Mouse (Mus musculus): ENCODE measurements around the gene Cpne2. TPM values are rescaled to one million over a fixed set of nuclear protein-coding genes. Genes with fewer than 3 reads are reported as not detected.

Cpne2 gene
- polyA plus RNA-seq, 1 experiment from 2014 or later = 8.8 TPM

GRCm38 (mm10) chr8:94519021-94519420, 13.8 kb upstream of the Cpne2 start:
- Histone ChIP-seq H3K36me3 (no peaks in the 10 kb centered on the region), H3K27ac (no peak overlapping the region), H3K4me2 (replicated peaks) (no peak overlapping the region), H3K27me3 (peaks cover 9% of the 10 kb centered on the region; the same call in 1 of the 2 replicates), H3K9me3 (no peaks in the 10 kb centered on the region), H3K4me3 (no peak overlapping the region), H3K4me1 (no peaks in the 10 kb centered on the region), H3K9ac (no peak overlapping the region)
- ATAC-seq (ENCODE audit: low FRiP score, low read depth) = no peak
- WGBS = 91% methylated on average over 5 of the region's 5 CpGs

GRCm38 (mm10) chr8:94521481-94521880, 11.3 kb upstream of the Cpne2 start:
- Histone ChIP-seq H3K4me1 (no peaks in the 10 kb centered on the region), H3K27ac (no peak overlapping the region), H3K9ac (no peak overlapping the region), H3K27me3 (0 out of 2 replicates have a peak, but pooled peaks cover 3% of the 10 kb centered on the region), H3K36me3 (no peaks in the 10 kb centered on the region), H3K9me3 (no peaks in the 10 kb centered on the region), H3K4me3 (no peak overlapping the region), H3K4me2 (replicated peaks) (no peak overlapping the region)
- 54% methylated on average over 4 of the region's 4 CpGs for WGBS
- no peak for ATAC-seq (ENCODE audit: low FRiP score, low read depth)

GRCm38 (mm10) chr8:94522482-94522881, 10.3 kb upstream of the Cpne2 start:
- no peaks in the 10 kb centered on the region for H3K4me1 ChIP-seq

GRCm38 (mm10) chr8:94524554-94524953, 8.2 kb upstream of the Cpne2 start:
- H3K27me3 ChIP-seq = no peaks in the 10 kb centered on the region
- no peak overlapping the region for H3K4me2 ChIP-seq (replicated peaks)
- ATAC-seq (ENCODE audit: low FRiP score, low read depth) = no peak
- H3K4me1 ChIP-seq = no peaks in the 10 kb centered on the region
- H3K27ac ChIP-seq = no peak overlapping the region
- 88% methylated on average over 9 of the region's 9 CpGs for WGBS
- no peaks in the 10 kb centered on the region for H3K9me3 ChIP-seq
- no peak overlapping the region for H3K4me3 ChIP-seq
- H3K36me3 ChIP-seq = no peaks in the 10 kb centered on the region
- no peak overlapping the region for H3K9ac ChIP-seq

More at GRCm38 (mm10) chr8:94522482-94522881, 10.3 kb upstream of the Cpne2 start:
- no peaks in the 10 kb centered on the region for H3K9me3 ChIP-seq
- H3K9ac ChIP-seq = no peak overlapping the region
- no peak for ATAC-seq (ENCODE audit: low FRiP score, low read depth)
- no peak overlapping the region for H3K27ac ChIP-seq
- no peaks in the 10 kb centered on the region for H3K36me3 ChIP-seq
- H3K4me3 ChIP-seq = no peak overlapping the region
- H3K27me3 ChIP-seq = 0 out of 2 replicates have a peak, but pooled peaks cover 3% of the 10 kb centered on the region
- WGBS = 83% methylated on average over 3 of the region's 3 CpGs
- H3K4me2 ChIP-seq (replicated peaks) = no peak overlapping the region

- H3K4me3 ChIP-seq = no peak overlapping the region
- ATAC-seq (ENCODE audit: low FRiP score, low read depth) = no peak
- H3K36me3 ChIP-seq = no peaks in the 10 kb centered on the region
- WGBS = 81% methylated on average over 7 of the region's 7 CpGs
- peaks cover 13% of the 10 kb centered on the region for H3K27me3 ChIP-seq
- no peak overlapping the region for H3K4me2 ChIP-seq (replicated peaks)
- H3K27ac ChIP-seq = no peak overlapping the region
- no peak overlapping the region for H3K9ac ChIP-seq
- H3K4me1 ChIP-seq = 0 out of 2 replicates have a peak, but pooled peaks cover 3% of the 10 kb centered on the region
- H3K9me3 ChIP-seq = no peaks in the 10 kb centered on the region
Observed at GRCm38 (mm10) chr8:94527178-94527577, 5.6 kb upstream of the Cpne2 start.

- ATAC-seq (ENCODE audit: low FRiP score, low read depth) = no peak
- Histone ChIP-seq H3K9ac (no peak overlapping the region), H3K27me3 (peaks cover 23% of the 10 kb centered on the region), H3K27ac (no peak overlapping the region), H3K4me1 (peaks cover 4% of the 10 kb centered on the region; the same call in 1 of the 2 replicates), H3K4me2 (replicated peaks) (no peak overlapping the region), H3K4me3 (no peak overlapping the region), H3K9me3 (no peaks in the 10 kb centered on the region), H3K36me3 (no peaks in the 10 kb centered on the region)
- 51% methylated on average over 4 of the region's 4 CpGs for WGBS
Observed at GRCm38 (mm10) chr8:94528245-94528644, 4.5 kb upstream of the Cpne2 start.

- 70% methylated on average over 4 of the region's 4 CpGs for WGBS
- ATAC-seq (ENCODE audit: low FRiP score, low read depth) = no peak
Observed at GRCm38 (mm10) chr8:94529875-94530274, 2.9 kb upstream of the Cpne2 start.

GRCm38 (mm10) chr8:94530643-94531042, 2.1 kb upstream of the Cpne2 start:
- 89% methylated on average over 4 of the region's 4 CpGs for WGBS
- peaks cover 47% of the 10 kb centered on the region for H3K27me3 ChIP-seq
- no peak overlapping the region for H3K4me2 ChIP-seq (replicated peaks)
- ATAC-seq (ENCODE audit: low FRiP score, low read depth) = no peak
- H3K36me3 ChIP-seq = no peaks in the 10 kb centered on the region
- no peak overlapping the region for H3K4me3 ChIP-seq
- H3K9me3 ChIP-seq = no peaks in the 10 kb centered on the region
- H3K27ac ChIP-seq = no peak overlapping the region
- peaks cover 12% of the 10 kb centered on the region for H3K4me1 ChIP-seq
- H3K9ac ChIP-seq = no peak overlapping the region

More at GRCm38 (mm10) chr8:94529875-94530274, 2.9 kb upstream of the Cpne2 start:
- no peak overlapping the region for H3K9ac ChIP-seq
- peaks cover 12% of the 10 kb centered on the region for H3K4me1 ChIP-seq
- H3K4me2 ChIP-seq (replicated peaks) = no peak overlapping the region
- no peaks in the 10 kb centered on the region for H3K36me3 ChIP-seq
- no peak overlapping the region for H3K27ac ChIP-seq
- H3K27me3 ChIP-seq = peaks cover 39% of the 10 kb centered on the region
- no peak overlapping the region for H3K4me3 ChIP-seq
- no peaks in the 10 kb centered on the region for H3K9me3 ChIP-seq

- no peak for ATAC-seq (ENCODE audit: low FRiP score, low read depth)
- no peaks in the 10 kb centered on the region for H3K9me3 ChIP-seq
- H3K27me3 ChIP-seq = peaks cover 54% of the 10 kb centered on the region
- H3K4me3 ChIP-seq = peak overlapping the region; percentile 64
- H3K36me3 ChIP-seq = no peaks in the 10 kb centered on the region
- 1% methylated on average over 8 of the region's 8 CpGs for WGBS
- H3K4me1 ChIP-seq = peaks cover 12% of the 10 kb centered on the region
- no peak overlapping the region for H3K27ac ChIP-seq
- no peak overlapping the region for H3K9ac ChIP-seq
- peak overlapping the region; percentile 95 for H3K4me2 ChIP-seq (replicated peaks)
Observed at GRCm38 (mm10) chr8:94532000-94532399, 790 bp upstream of the Cpne2 start.

- ATAC-seq (ENCODE audit: low FRiP score, low read depth) = no peak; the same call in 1 of the 2 replicates
- Histone ChIP-seq H3K9me3 (no peaks in the 10 kb centered on the region), H3K4me2 (replicated peaks) (peak overlapping the region; percentile 95), H3K9ac (peak overlapping the region; percentile 79), H3K4me3 (peak overlapping the region; percentile 64), H3K27me3 (peaks cover 54% of the 10 kb centered on the region), H3K36me3 (no peaks in the 10 kb centered on the region), H3K27ac (no peak overlapping the region), H3K4me1 (peaks cover 12% of the 10 kb centered on the region)
- WGBS = under 1% methylated on average over 34 of the region's 34 CpGs
Observed at GRCm38 (mm10) chr8:94532525-94532872, 291 bp upstream of the Cpne2 start.

- H3K4me1 ChIP-seq = peaks cover 12% of the 10 kb centered on the region
Observed at GRCm38 (mm10) chr8:94534612-94535011, 1.8 kb downstream of the Cpne2 start.

GRCm38 (mm10) chr8:94535631-94536030, 2.8 kb downstream of the Cpne2 start:
- no peak for ATAC-seq (ENCODE audit: low FRiP score, low read depth)
- Histone ChIP-seq H3K4me2 (replicated peaks) (no peak overlapping the region), H3K4me3 (no peak overlapping the region), H3K27ac (no peak overlapping the region), H3K4me1 (peaks cover 12% of the 10 kb centered on the region), H3K27me3 (peaks cover 54% of the 10 kb centered on the region), H3K36me3 (no peaks in the 10 kb centered on the region), H3K9ac (no peak overlapping the region), H3K9me3 (no peaks in the 10 kb centered on the region)
- WGBS = 79% methylated on average over 7 of the region's 7 CpGs

More at GRCm38 (mm10) chr8:94534612-94535011, 1.8 kb downstream of the Cpne2 start:
- Histone ChIP-seq H3K27ac (no peak overlapping the region), H3K36me3 (no peaks in the 10 kb centered on the region), H3K4me3 (no peak overlapping the region), H3K27me3 (peaks cover 54% of the 10 kb centered on the region), H3K9ac (no peak overlapping the region), H3K9me3 (no peaks in the 10 kb centered on the region), H3K4me2 (replicated peaks) (no peak overlapping the region)
- WGBS = 27% methylated on average over 4 of the region's 4 CpGs
- ATAC-seq (ENCODE audit: low FRiP score, low read depth) = no peak

- WGBS = 85% methylated on average over 2 of the region's 2 CpGs
- no peak overlapping the region for H3K27ac ChIP-seq
- no peak for ATAC-seq (ENCODE audit: low FRiP score, low read depth)
Observed at GRCm38 (mm10) chr8:94537456-94537855, 4.7 kb downstream of the Cpne2 start.

More at GRCm38 (mm10) chr8:94537456-94537855, 4.7 kb downstream of the Cpne2 start:
- H3K4me3 ChIP-seq = no peak overlapping the region
- H3K9ac ChIP-seq = no peak overlapping the region
- no peak overlapping the region for H3K4me2 ChIP-seq (replicated peaks)
- H3K27me3 ChIP-seq = peaks cover 38% of the 10 kb centered on the region
- H3K36me3 ChIP-seq = no peaks in the 10 kb centered on the region
- H3K4me1 ChIP-seq = peaks cover 9% of the 10 kb centered on the region
- no peaks in the 10 kb centered on the region for H3K9me3 ChIP-seq

All from limb, embryonic 13.5 days (tissue).